Mouse (Mus musculus) hindbrain, embryonic 12.5 days (tissue): ENCODE data around the gene Dus4l. TPM values are rescaled to one million over a fixed set of nuclear protein-coding genes. Genes with fewer than 3 reads are reported as not detected.

Source experiments
- polyA plus RNA-seq: library from polyadenylated mRNA; unstranded; fragments of >200 nt; fragmentation: Nextera tagmentation; extraction: Ambion mirVana; gene quantifications from 2 replicates; pipeline ENCODE4 v1.2.1, GENCODE M21; 2016

Dus4l gene
- polyA plus RNA-seq, 1 experiment from 2014 or later, result 9.1 TPM

Other genes with a start within 250 kb of the Dus4l start
- gene Cbll1, start 155.2 kb downstream of the Dus4l start, polyA plus RNA-seq, result 15.9 and 18.1 TPM in 2 replicates
- gene Slc26a4, start 94.9 kb downstream of the Dus4l start, polyA plus RNA-seq, result 0.25 and 0.44 TPM in 2 replicates
- gene Bcap29, start 20.2 kb downstream of the Dus4l start, polyA plus RNA-seq, result 29.7 and 34.4 TPM in 2 replicates
- gene Cog5, start within 50 bp of the Dus4l start, polyA plus RNA-seq, result 38.1 and 39.7 TPM in 2 replicates
- 10.7 and 11.0 TPM in 2 replicates for gene Gpr22, start 59.1 kb upstream of the Dus4l start, polyA plus RNA-seq